ENCODE assay signal across 7 mouse cellular contexts in genomic region chr5:96375391-96375831, GRCm38 (mm10). TPM values are rescaled to one million over a fixed set of nuclear protein-coding genes. Genes with fewer than 3 reads are reported as not detected.
A peak's percentile ranks its signal among the peaks of the same experiment; 100 is the strongest.
DNase-seq lines count a peak whose midpoint lies in the region; ATAC-seq and TF ChIP-seq lines count a peak whose summit lies in the region.

No protein-coding gene starts in this region.

- peaks cover 17% of the 10 kb centered on the region for H3K27me3 ChIP-seq in hindbrain, embryonic 10.5 days (ENCODE audit: insufficient read depth, poor library complexity, severe bottlenecking)
- peaks cover 28% of the 10 kb centered on the region for H3K27me3 ChIP-seq in liver, postnatal 0 days (ENCODE audit: insufficient read depth, low read length)

- peak overlapping the region; percentile 87 for H3K4me2 ChIP-seq in liver, postnatal 0 days (ENCODE audit: low read depth, low read length)

- no peak for TF ChIP-seq EP300 in liver, postnatal 0 days (IDR thresholded peaks at IDR 0.05; ENCODE audit: low read depth)

- peaks cover 27% of the 10 kb centered on the region for H3K4me1 ChIP-seq in hindbrain, embryonic 10.5 days (replicated peaks)
- H3K4me1 ChIP-seq in liver, postnatal 0 days (ENCODE audit: insufficient read depth), result no peaks in the 10 kb centered on the region

- no peak for ATAC-seq in liver, postnatal 0 days
- no peak for ATAC-seq in megakaryocyte progenitor cell, adult 5-6 weeks (replicated peaks; ENCODE audit: poor library complexity)

- H3K27ac ChIP-seq in hindbrain, embryonic 10.5 days, result peak overlapping the region; percentile 88
- H3K27ac ChIP-seq in liver, postnatal 0 days (ENCODE audit: low read depth), result no peak overlapping the region

- DNase-seq in urinary bladder, postnatal 14 days (ENCODE audit: low spot score), result peak; percentile 7
- no peak for DNase-seq in urinary bladder, adult 18-20 months (ENCODE audit: low spot score in 2 of 2)
- peak; percentile 37 for DNase-seq in hindbrain, embryonic 10.5 days (ENCODE audit: low spot score)
- no peak for DNase-seq in liver, postnatal 0 days
- DNase-seq in spleen, postnatal 14 days (ENCODE audit: low spot score in 2 of 2), result no peak
- no peak for DNase-seq in cerebellum, postnatal 36 days

- H3K9me3 ChIP-seq in hindbrain, embryonic 10.5 days, result no peaks in the 10 kb centered on the region
- no peaks in the 10 kb centered on the region for H3K9me3 ChIP-seq in liver, postnatal 0 days (ENCODE audit: low read length)

- H3K9ac ChIP-seq in liver, postnatal 0 days (replicated peaks), result no peak overlapping the region

- 2% methylated on average over 17 of the region's 17 CpGs for WGBS in hindbrain, embryonic 10.5 days
- 1% methylated on average over 12 of the region's 17 CpGs for WGBS in liver, postnatal 0 days (ENCODE audit: insufficient replicate concordance)

- no peaks in the 10 kb centered on the region for H3K36me3 ChIP-seq in hindbrain, embryonic 10.5 days
- no peaks in the 10 kb centered on the region for H3K36me3 ChIP-seq in liver, postnatal 0 days (replicated peaks; ENCODE audit: insufficient read depth, low read length)

- no peak for TF ChIP-seq CTCF in liver, postnatal 0 days (IDR thresholded peaks at IDR 0.05; ENCODE audit: low read depth)

- H3K4me3 ChIP-seq in hindbrain, embryonic 10.5 days, result peak overlapping the region; percentile 74
- H3K4me3 ChIP-seq in liver, postnatal 0 days (ENCODE audit: low read depth, low read length), result peak overlapping the region; percentile 49

RNA-seq across cellular contexts. Expression of gene Fras1, which starts 1.7 kb away (rescaled TPM):
- polyA plus RNA-seq in hindbrain, embryonic 10.5 days (2016; fragmentation: Nextera tagmentation; extraction: Ambion mirVana), result 7.7 and 8.5 TPM in 2 replicates
- 0.41 and 0.44 TPM in 2 replicates for polyA plus RNA-seq in liver, postnatal 0 days (2015; fragmentation: Nextera tagmentation; extraction: Ambion mirVana)
- not detected in 2 replicates for total RNA-seq in megakaryocyte progenitor cell, adult 5-6 weeks (2015)
- not detected in 2 replicates for total RNA-seq in megakaryocyte progenitor cell, adult 5-6 weeks (2017)

Comparison
In these comparisons a context has a peak if more than half of its experiments do, and no peak if none do; other contexts are left out.
1. DNase-seq: peak in urinary bladder, postnatal 14 days (single experiment) and hindbrain, embryonic 10.5 days (single experiment); none in urinary bladder, adult 18-20 months (0 of 2), liver, postnatal 0 days (single experiment), spleen, postnatal 14 days (0 of 2) and cerebellum, postnatal 36 days (0 of 2).